Mouse (Mus musculus) urinary bladder, adult 18-20 months (tissue): Measurements from ENCODE around the gene Fbxl3.

ENCODE experiments used
- DNase-seq, 2 experiments: peaks; one replicate each; pipeline ENCODE4 v3.0.0; 2022; ENCODE audit warnings: low spot score in 2 of 2, mixed read lengths in 2 of 2

Fbxl3 gene

GRCm38 (mm10) chr14:103085840-103086533 is 13.4 kb downstream of the Fbxl3 start:
- DNase-seq: no peak

DNA sequence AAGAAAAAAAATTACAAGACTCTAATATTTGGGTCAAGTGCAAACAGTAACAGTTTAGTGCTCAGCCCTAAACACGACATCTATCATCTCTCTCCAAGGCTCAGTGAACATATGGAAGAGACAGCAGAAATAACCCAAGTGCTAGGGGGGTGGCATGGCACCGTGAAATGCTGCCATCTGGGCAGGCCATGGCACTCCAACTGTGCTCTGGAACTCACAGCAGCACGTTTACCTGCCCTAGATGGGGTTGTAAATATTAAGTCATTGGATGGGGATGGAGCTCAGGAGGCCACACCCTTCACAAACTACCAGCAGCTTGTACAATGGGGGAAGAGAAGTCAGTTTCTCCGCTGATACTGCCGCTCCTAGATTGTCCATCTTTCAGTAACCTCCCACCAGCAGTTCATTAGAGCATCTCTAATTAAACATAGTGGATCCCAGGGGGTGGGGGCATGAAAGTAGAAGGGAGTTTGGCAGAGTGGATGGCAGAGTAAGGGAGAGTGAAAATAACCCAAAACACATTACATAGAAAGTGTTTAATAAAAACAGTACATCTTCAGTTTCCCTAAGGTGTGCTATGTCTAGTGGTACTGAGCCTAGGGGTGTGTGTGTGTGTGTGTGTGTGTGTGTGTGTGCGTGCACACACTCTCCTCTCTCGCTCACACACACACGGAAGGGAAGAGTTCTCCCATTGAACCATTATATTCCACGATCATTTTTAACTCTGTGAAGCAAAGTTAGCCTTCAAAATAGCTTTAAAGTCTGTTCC is 20.0 kb downstream of the Fbxl3 start:
- DNase-seq: no peak

GRCm38 (mm10) chr14:103078006-103078912 is 21.1 kb downstream of the Fbxl3 start:
- no peak for DNase-seq

DNA sequence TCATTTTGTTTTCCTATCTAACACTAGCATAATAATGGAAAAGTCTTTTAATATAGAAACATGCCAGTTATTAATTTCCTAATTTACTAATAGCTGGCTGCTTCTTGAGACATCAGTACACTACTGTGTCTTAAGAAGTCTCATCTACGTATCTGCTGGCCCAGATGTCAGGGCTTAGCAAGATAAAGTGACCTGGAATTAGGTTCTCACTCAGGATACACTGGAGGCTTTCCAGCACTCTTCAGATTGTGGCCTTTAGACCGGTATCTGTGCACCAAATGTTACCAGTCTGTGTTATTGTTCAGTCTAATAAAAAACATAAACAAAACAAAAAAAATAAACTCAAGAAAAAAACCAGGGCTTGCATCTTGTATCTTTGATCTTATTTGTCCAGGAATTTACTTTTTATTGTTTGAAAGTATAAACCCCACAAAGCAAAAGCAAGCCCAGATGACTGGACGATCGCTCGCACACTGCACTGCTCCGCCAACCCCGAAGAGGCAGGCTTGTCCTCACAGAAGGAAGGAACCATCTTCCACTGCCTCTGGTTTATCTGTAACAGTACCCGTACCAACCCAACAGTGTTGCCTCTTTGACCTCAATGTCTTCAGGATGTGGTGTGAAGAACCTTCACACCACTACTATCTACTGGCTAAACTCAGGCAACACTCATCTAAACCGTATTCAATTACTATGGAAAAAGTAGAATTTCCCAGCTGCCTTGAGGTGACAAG is 21.9 kb downstream of the Fbxl3 start:
- DNase-seq: no peak

DNA sequence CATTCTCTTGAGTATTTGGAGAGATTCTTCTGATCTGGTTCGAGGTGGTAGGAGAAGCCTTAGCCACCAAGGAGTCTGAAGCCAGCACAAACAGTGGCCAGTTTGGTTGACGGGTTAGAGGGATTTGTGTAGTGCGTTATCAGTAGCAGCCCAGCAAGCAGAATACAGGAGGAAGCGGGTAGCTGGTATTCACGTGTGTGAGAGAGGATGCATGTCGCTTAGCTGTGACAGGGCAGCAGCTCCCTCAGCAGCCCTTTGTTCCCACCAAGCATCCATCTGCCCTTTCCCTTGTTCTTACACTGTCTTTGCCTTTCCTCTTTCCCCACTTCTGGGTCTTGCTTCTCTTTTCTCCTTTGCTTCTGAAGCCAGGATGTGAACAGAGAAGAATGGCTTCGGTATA is 24.2 kb downstream of the Fbxl3 start:
- DNase-seq: no peak

DNA sequence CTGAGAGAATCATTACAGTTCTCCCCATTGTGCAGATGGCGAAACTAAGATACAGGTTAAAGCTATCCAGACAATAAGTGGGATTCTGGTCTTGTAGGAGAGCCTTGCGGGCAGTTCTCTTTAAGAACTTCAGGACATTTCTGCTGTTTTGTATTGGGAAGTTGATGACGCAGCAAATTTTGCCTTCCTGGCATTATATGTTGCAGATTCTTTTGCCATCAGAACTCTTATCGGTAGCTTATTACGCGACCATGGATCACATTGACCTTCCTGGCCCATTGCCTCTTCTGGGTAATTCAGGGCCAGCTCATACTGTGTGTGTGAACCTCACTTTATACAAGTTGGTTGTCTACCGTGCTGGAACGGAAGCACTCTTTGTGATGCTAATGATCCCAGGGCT is 25.5 kb downstream of the Fbxl3 start:
- DNase-seq: no peak

DNA sequence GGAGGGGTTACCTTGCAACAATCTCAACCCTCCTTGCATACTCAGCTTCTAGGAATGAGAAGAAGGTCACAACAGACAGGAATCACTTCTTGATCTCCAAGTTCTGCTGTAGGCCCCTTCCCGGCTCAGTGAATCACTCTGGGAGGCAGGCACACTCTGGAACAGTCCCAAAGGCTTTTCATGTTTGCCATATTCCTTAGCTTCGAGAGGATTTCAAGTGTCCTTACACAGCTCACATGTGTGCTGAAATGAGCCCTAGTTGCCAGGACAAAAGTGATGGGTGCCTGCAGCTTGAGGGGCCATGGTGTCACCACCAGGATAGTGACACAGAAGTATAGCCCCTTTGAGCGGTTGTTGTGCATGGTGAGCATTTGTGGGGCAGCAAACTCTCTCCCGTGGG is 26.6 kb downstream of the Fbxl3 start:
- no peak for DNase-seq

- DNase-seq: no peak
Measured at GRCm38 (mm10) chr14:103071471-103071870, 27.9 kb downstream of the Fbxl3 start.

DNA sequence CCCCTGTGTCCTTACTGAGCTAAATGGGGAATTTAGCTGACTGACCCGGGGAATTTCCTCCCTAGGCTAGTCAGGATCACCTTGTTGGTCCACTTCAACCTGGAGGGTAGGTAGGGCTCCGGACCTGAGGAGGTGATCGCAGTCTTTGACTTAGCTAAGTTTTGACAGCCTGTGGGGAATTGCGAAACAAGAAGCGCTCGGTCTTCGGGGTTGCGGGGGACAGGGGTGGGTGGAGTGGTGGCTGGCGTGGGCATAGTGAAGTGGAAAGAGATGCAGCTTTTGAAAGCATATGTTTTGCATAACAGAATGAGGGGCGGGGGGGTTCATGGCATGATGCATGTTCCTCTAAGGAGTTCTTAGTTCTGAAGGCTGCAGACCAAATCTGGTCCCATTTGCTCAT is 28.6 kb downstream of the Fbxl3 start:
- DNase-seq: no peak

DNA sequence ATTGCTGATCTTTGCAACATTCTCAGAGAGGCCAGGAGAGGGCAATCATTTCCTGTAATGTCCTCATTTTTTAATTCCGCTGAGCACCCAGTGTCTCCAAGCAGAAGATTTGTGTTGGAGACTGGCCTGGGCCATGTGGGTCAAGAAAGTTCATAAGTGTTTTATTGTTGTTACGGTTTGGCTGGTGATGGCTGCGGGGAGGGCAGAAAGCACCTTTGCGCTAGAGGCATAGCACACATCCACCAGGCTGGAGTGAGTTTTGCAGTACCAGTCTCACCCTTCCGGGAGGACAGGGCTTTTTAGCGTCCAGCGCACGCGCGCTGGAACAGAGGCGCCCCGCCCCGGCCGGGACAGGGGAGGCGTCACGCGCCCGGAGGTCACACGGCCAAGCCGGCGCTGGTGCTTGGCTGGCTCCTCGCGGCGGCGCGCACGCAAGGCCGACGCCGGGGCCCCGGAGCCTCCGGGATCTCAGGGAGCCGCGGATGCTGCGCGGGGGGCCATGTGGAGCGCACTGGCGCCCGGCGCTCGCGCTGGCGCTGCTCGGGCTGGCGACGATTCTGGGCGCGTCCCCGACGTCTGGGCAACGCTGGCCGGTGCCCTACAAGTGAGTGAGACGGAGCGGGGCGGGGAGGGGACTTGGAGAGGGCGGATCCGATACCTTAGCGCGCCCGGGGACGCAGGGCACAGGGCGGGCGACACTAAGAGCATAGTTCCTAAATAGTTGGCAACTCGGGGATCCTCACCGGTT is 29.3 kb downstream of the Fbxl3 start, which contains the start of gene Cln5:
Gene Cln5 (plus strand): TSS at position 353 of the 748 bp plus-strand sequence.
- peak; percentile 89 to 94 for DNase-seq

DNA sequence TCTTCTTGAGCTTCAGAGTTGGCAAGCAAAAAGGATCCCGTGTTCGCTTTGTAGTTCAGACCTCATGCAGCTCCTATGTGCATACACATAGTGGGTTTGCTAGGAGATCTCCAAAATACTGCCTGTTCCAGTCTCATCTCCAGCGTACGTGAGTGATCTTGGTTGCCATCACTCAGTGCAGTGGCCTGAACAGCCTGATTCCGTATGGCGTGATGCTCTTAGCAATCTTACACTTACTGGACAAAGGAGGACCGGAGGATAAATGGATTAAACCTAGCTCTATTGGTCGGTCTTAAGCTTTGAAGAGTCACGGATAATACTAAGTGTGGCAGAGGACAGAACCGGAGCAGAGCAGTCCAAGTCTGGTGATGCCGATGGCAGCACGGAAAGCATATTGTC is 29.9 kb downstream of the Fbxl3 start:
- no peak for DNase-seq

DNA sequence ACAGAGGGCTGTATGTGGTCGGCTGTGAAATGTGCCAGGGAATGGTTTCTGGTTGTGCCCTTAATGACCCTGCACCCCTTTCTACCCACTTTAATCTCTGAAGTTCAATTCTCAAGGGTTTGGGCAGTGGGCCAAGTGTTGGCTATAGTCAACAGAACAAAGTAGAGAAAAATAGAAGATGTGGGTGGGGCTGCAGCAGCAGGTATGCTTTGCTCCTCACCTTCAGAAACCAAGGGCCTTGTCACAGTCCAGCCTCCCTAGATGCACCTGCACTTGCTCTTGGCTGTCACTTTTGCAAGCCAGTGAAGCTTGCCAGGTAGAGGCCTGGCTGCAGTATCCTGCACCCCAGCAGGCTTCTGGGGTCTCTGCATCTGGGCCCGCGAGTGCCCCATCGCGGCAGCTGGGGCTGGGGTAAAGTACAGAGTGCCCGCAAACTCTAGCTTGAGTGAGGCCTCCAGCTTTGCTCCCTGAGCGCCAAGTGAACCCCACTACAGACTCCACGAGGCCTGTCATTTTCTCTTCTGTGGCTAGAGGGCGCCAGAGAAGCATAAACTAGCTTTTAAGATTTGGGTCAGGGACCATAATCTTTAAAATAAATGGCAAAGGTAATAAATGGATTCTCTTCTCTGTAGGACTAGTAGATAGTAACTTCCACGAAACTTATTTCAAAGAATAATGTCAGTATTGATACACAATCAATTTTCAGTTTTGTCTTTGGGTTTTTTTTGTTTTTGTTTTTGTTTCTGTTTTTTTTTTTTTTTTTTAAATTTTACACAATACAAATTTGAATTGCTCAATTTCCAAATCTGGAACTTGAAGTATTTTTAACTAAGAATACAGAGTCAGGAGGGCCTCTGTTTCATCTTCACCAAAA is 33.8 kb downstream of the Fbxl3 start:
- peak; percentile 41 to 57 for DNase-seq

- no peak for DNase-seq
Measured at GRCm38 (mm10) chr14:103059495-103059894, 39.9 kb downstream of the Fbxl3 start.

DNA sequence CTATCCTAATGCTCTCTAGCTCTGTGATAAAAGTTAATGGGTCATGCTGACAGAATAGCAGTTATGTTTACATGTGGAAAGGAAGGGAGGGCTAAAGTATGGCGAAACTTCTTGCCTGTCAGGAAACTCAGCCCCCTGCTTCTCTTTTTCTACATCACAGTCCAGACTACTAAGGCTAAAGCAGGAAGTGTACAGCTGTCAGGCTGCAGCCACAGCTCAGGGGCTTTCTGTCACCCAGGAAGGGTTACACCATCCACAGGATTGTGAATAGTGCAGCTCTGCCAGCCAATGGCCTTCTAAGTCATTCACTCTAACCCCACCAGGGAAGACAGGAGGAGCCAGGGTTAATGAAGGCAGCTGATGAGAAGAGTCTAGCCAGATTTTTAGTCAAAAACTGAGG is 40.4 kb downstream of the Fbxl3 start:
- no peak for DNase-seq

DNA sequence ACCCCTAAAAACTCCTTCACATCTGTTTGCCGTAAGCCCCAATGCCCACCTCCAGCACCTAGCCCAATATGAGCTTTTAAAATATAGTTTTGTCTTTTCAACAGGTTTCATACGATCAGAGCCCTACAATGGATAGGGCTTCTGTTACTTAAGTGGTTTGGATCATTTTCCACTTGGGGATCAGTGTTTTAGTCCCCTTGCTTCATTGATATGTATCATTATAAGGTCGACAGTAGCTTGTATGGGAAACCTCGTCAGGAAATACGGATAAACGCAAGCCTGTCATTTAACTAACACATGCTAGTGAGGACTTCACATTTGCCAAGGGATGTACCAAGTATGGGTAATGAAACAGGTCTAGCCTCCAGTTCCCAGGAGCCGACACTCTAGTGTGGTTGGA is 42.8 kb downstream of the Fbxl3 start:
- DNase-seq: no peak

DNA sequence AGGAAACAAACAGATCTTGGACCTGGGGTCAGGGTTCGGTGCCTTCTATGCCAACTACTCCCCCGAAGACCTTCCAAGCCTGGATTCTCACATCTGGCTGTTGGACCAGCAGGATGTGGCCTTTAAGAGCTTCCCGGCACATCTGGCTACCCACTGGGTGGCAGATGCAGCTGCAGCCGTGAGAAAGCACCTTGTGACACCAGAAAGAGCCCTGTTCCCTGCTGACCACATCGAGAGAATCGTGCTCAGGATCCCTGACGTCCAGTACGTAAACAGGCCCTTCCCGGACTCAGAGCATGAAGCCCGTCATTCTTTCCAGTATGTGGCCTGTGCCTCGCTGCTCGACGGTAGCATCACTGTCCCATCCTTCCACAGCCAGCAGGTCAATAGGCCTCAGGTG is 44.6 kb downstream of the Fbxl3 start:
- DNase-seq: no peak

DNA sequence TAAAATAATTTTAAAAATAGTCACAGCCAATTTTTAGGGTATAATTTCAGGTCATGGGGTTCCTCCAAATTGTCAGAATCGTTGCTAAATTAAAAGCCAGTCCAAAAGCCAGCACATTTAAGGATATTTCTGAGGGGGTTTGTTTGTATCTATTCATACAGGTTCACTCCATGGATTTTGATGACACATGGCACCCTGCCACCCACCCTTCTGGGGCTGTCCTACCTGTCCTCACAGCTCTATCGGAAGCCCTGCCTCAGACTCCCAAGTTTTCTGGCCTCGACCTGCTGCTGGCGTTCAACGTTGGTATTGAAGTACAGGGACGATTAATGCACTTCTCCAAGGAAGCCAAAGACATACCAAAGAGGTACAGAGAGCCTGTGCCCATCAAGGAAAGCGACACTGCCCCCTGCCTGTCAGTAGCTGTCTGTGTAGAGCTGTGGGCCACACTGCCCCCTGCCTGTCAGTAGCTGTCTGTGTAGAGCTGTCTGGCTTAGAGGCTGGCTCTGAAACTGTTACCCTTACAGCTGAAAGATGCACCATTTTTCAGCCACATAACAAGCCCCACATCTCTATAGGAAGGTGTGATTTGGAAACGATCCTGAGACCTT is 48.1 kb downstream of the Fbxl3 start:
- peak; percentile 68 to 70 for DNase-seq

GRCm38 (mm10) chr14:103048292-103049086 is 50.9 kb downstream of the Fbxl3 start:
- no peak for DNase-seq

DNA sequence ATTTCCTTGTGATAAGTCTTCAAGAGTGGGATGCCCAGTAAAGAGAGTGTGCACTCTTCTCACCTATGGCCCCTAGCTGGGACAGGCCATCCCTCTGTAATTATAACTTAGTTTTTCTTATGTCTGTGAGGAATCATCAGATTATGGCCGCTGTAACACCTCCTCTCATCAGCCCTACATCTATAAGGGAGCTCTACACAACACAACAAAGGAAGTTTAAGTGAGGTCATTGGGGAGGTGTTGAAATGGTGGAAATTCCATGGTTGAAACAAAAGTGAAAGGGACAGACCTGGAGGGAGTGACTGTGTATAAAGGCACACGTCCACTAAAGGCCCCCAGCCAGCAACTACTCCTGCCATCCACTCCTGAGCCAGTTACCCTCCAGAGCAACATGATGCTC is 52.7 kb downstream of the Fbxl3 start, which contains the start of gene Acod1:
Gene Acod1 (plus strand): TSS at position 301 of the 400 bp plus-strand sequence.
- no peak for DNase-seq
